Mouse (Mus musculus) forebrain, embryonic 16.5 days (tissue): ENCODE data around the gene Pithd1. TPM values are rescaled to one million over a fixed set of nuclear protein-coding genes. Genes with fewer than 3 reads are reported as not detected.
"Not testable (repeated sequence)": the region's sequence is repeated elsewhere in the genome, so short reads cannot be mapped to it uniquely, and the experiment has no call there.

Experiments
- ATAC-seq: fragments of 200-750 bp; cut with Nextera tagmentation; 2 replicates; pipeline ENCODE4 v1.8.0; 2017; ENCODE audit warnings: mild to moderate bottlenecking, moderate library complexity
- H3K27ac ChIP-seq: fragments of 300-500 bp; sonication (generic); 2 replicates; pipeline ENCODE4 v1.5.1; 2014; ENCODE audit warnings: low read length, control low read depth
- H3K27me3 ChIP-seq: fragments of 300-500 bp; sonication (generic); replicated peaks from 2 replicates; pipeline ENCODE4 v1.6.1; 2014; ENCODE audit warnings: low read length; ENCODE audit not compliant: control insufficient read depth, insufficient read depth
- H3K36me3 ChIP-seq: fragments of 300-500 bp; sonication (generic); 2 replicates; pipeline ENCODE4 v1.6.1; 2014; ENCODE audit not compliant: control insufficient read depth, insufficient read depth
- H3K4me1 ChIP-seq: fragments of 300-500 bp; sonication (generic); replicated peaks from 2 replicates; pipeline ENCODE4 v1.6.1; 2014; ENCODE audit warnings: low read length; ENCODE audit not compliant: control insufficient read depth, insufficient read depth
- H3K4me2 ChIP-seq: fragments of 300-500 bp; sonication (generic); 2 replicates; pipeline ENCODE4 v1.6.1; 2014; ENCODE audit warnings: mild to moderate bottlenecking, low read length, control low read depth
- H3K4me3 ChIP-seq: fragments of 300-500 bp; sonication (generic); replicated peaks from 2 replicates; pipeline ENCODE4 v1.5.1; 2014; ENCODE audit warnings: mild to moderate bottlenecking, low read length, control low read depth
- H3K9ac ChIP-seq: fragments of 300-500 bp; sonication (generic); replicated peaks from 2 replicates; pipeline ENCODE4 v1.6.1; 2014; ENCODE audit warnings: low read depth, low read length, control low read depth
- H3K9me3 ChIP-seq: fragments of 300-500 bp; sonication (generic); 2 replicates; pipeline ENCODE4 v1.6.1; 2016; ENCODE audit warnings: low read length; ENCODE audit not compliant: control insufficient read depth
- WGBS: fragments of 180-500 bp; shearing (Covaris S2); extraction: QIAGEN DNeasy Blood & Tissue Kit; methylation state at CpG from one replicate; pipeline ENCODE4 v1.1.7; 2014; 5-methylcytosine and 5-hydroxymethylcytosine counted together
- polyA plus RNA-seq: library from polyadenylated mRNA; unstranded; fragments of >200 nt; fragmentation: Nextera tagmentation; extraction: Ambion mirVana; gene quantifications from 2 replicates; pipeline ENCODE4 v1.2.1, GENCODE M21; 2015

Pithd1 gene
- polyA plus RNA-seq, 1 experiment from 2014 or later = 56.0 TPM

- Histone ChIP-seq H3K27ac (no peak overlapping the region), H3K4me2 (no peak overlapping the region), H3K9ac (no peak overlapping the region), H3K9me3 (peaks cover 5% of the 10 kb centered on the region), H3K4me3 (no peak overlapping the region), H3K36me3 (no peaks in the 10 kb centered on the region), H3K4me1 (no peaks in the 10 kb centered on the region), H3K27me3 (no peaks in the 10 kb centered on the region)
- WGBS = 95% methylated on average over 6 of the region's 6 CpGs
- no peak for ATAC-seq
Observed at GRCm38 (mm10) chr4:135993941-135994340, 6.9 kb upstream of the Pithd1 start.

GRCm38 (mm10) chr4:135987714-135988113, 650 bp upstream of the Pithd1 start:
- Histone ChIP-seq H3K9ac (peak overlapping the region; percentile 82), H3K4me3 (peak overlapping the region; percentile 85), H3K27me3 (no peaks in the 10 kb centered on the region), H3K9me3 (no peaks in the 10 kb centered on the region), H3K4me1 (peaks cover 16% of the 10 kb centered on the region), H3K4me2 (peak overlapping the region; percentile 98), H3K27ac (peak overlapping the region; percentile 84), H3K36me3 (peaks cover 6% of the 10 kb centered on the region)
- ATAC-seq = no peak
- 65% methylated on average over 9 of the region's 9 CpGs for WGBS

GRCm38 (mm10) chr4:135986301-135986942, 642 bp downstream of the Pithd1 start:
- H3K27me3 ChIP-seq = no peaks in the 10 kb centered on the region
- WGBS = 7% methylated on average over 23 of the region's 23 CpGs
- peak overlapping the region; percentile 85 for H3K4me3 ChIP-seq
- H3K9me3 ChIP-seq = no peaks in the 10 kb centered on the region
- peak overlapping the region; percentile 82 for H3K9ac ChIP-seq
- peak overlapping the region; percentile 38; the same call in 1 of the 2 replicates for H3K27ac ChIP-seq
- ATAC-seq = no peak
- H3K4me1 ChIP-seq = peaks cover 16% of the 10 kb centered on the region
- peaks cover 6% of the 10 kb centered on the region for H3K36me3 ChIP-seq
- peak overlapping the region; percentile 98 for H3K4me2 ChIP-seq

- WGBS = 87% methylated on average over 7 of the region's 7 CpGs
Observed at GRCm38 (mm10) chr4:135985769-135986168, 1.3 kb downstream of the Pithd1 start.

GRCm38 (mm10) chr4:135985193-135985592, 1.9 kb downstream of the Pithd1 start:
- Histone ChIP-seq H3K4me1 (peaks cover 16% of the 10 kb centered on the region), H3K9ac (no peak overlapping the region), H3K4me2 (no peak overlapping the region), H3K9me3 (no peaks in the 10 kb centered on the region), H3K4me3 (no peak overlapping the region), H3K27ac (no peak overlapping the region), H3K36me3 (peaks cover 6% of the 10 kb centered on the region), H3K27me3 (no peaks in the 10 kb centered on the region)
- ATAC-seq = no peak
- 94% methylated on average over 5 of the region's 5 CpGs for WGBS

More at GRCm38 (mm10) chr4:135985769-135986168, 1.3 kb downstream of the Pithd1 start:
- H3K9ac ChIP-seq = no peak overlapping the region; the same call in 1 of the 2 replicates
- peak overlapping the region; percentile 85; the same call in 1 of the 2 replicates for H3K4me3 ChIP-seq
- no peaks in the 10 kb centered on the region for H3K27me3 ChIP-seq
- no peak for ATAC-seq
- H3K4me2 ChIP-seq = peak overlapping the region; percentile 98
- H3K36me3 ChIP-seq = peaks cover 6% of the 10 kb centered on the region
- H3K9me3 ChIP-seq = no peaks in the 10 kb centered on the region
- H3K27ac ChIP-seq = no peak overlapping the region
- peaks cover 16% of the 10 kb centered on the region for H3K4me1 ChIP-seq

- Histone ChIP-seq H3K9me3 (no peaks in the 10 kb centered on the region), H3K9ac (no peak overlapping the region), H3K4me2 (no peak overlapping the region), H3K27ac (no peak overlapping the region), H3K4me3 (no peak overlapping the region), H3K27me3 (no peaks in the 10 kb centered on the region), H3K4me1 (peaks cover 16% of the 10 kb centered on the region), H3K36me3 (peaks cover 6% of the 10 kb centered on the region)
- no peak for ATAC-seq
- 89% methylated on average over 5 of the region's 5 CpGs for WGBS
Observed at GRCm38 (mm10) chr4:135984556-135984955, 2.5 kb downstream of the Pithd1 start.

GRCm38 (mm10) chr4:135981524-135982063, 5.5 kb downstream of the Pithd1 start:
- Histone ChIP-seq H3K9me3 (no peaks in the 10 kb centered on the region), H3K4me3 (no peak overlapping the region), H3K27ac (peak overlapping the region; percentile 10; the same call in 1 of the 2 replicates), H3K4me1 (peaks cover 11% of the 10 kb centered on the region), H3K4me2 (no peak overlapping the region), H3K9ac (no peak overlapping the region), H3K36me3 (peaks cover 6% of the 10 kb centered on the region), H3K27me3 (no peaks in the 10 kb centered on the region)
- WGBS = 50% methylated on average over 7 of the region's 7 CpGs
- ATAC-seq = no peak

- H3K4me2 ChIP-seq, H3K27ac ChIP-seq, H3K9ac ChIP-seq, H3K4me1 ChIP-seq, H3K4me3 ChIP-seq, H3K27me3 ChIP-seq, H3K9me3 ChIP-seq, ATAC-seq: not testable (repeated sequence)
- WGBS = 92% methylated on average over 5 of the region's 5 CpGs
- H3K36me3 ChIP-seq = peaks cover 15% of the 10 kb centered on the region
Observed at GRCm38 (mm10) chr4:135980223-135980622, 6.8 kb downstream of the Pithd1 start.

GRCm38 (mm10) chr4:135976146-135976545, 10.9 kb downstream of the Pithd1 start:
- Histone ChIP-seq H3K4me2 (no peak overlapping the region), H3K4me3 (no peak overlapping the region), H3K27ac (no peak overlapping the region), H3K9me3 (no peaks in the 10 kb centered on the region), H3K27me3 (no peaks in the 10 kb centered on the region), H3K36me3 (peaks cover 13% of the 10 kb centered on the region), H3K9ac (no peak overlapping the region), H3K4me1 (peaks cover 12% of the 10 kb centered on the region)
- WGBS = 95% methylated on average over 12 of the region's 12 CpGs
- ATAC-seq = no peak
